Comparison of ENCODE assay signal across 23 mouse cellular contexts in the genomic region with DNA sequence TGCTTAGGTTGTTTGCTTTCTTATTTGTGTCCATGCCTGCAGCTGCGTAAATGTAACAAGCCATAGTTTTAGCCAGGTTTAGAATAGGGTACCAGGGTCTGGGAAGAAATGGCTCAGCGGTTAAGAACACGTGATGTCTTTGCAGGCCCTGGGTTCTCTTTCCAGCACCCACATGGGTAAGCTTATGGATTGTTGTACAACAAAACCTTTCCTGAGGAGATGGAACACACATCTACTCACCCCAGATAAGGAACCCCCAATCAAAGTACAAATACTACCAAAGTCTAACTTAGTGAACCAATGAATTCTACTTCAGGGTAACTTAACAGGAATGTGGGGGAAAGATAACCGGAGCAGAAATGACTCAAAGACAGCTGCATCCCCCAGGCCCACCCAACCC. TPM values are rescaled to one million over a fixed set of nuclear protein-coding genes. Genes with fewer than 3 reads are reported as not detected.
DNase-seq lines count a peak whose midpoint lies in the region; ATAC-seq and TF ChIP-seq lines count a peak whose summit lies in the region.
"Had no signal": no experiment of that assay in that cellular context is flagged by ENCODE, and none has a peak within 500 bp of the region (broad histone marks: within the 10 kb centered on the region; RNA-seq: fewer than 3 reads in every experiment).

No protein-coding gene starts in this region.

- TF ChIP-seq RAD21 in MEL (IDR thresholded peaks at IDR 0.05; ENCODE audit: low read depth, low read length): no peak

- TF ChIP-seq POLR2A in MEL (IDR thresholded peaks at IDR 0.05; ENCODE audit: control insufficient read depth in 1 of 2, insufficient read depth in 1 of 2, low read depth in 1 of 2, low read length in 2 of 2, poor library complexity in 1 of 2): no peak

- DNase-seq in liver: no peak
- no peak for DNase-seq in liver, embryonic 13.5 days
- DNase-seq in liver, embryonic 11.5 days (ENCODE audit: low spot score): no peak
- peak; percentile 66 for DNase-seq in MEL (ENCODE audit: low read depth, low spot score)
- peak; percentile 46 for DNase-seq in MEL-GATA-1-ER (ENCODE audit: extremely low read depth, low read depth)
- DNase-seq in frontal cortex, postnatal 14 days (ENCODE audit: low spot score in 2 of 2): no peak
- no peak for DNase-seq in left cerebral cortex, adult 2 months (ENCODE audit: extremely low spot score in 1 of 2, low spot score in 2 of 2)
- DNase-seq: adrenal gland, adult 2 months; adrenal gland, adult 8-10 months; adrenal gland, postnatal 10 days; adrenal gland, postnatal 25 days; adrenal gland, postnatal 36 days; B cell, adult 2 months; cerebellum, adult 11 months; cerebellum, adult 11-12 months; cerebellum, adult 18-20 months; cerebellum, adult 2 months had no signal

- H3K9me3 ChIP-seq in liver, embryonic 12.5 days (replicated peaks): no peaks in the 10 kb centered on the region
- no peaks in the 10 kb centered on the region for H3K9me3 ChIP-seq in liver, embryonic 13.5 days (replicated peaks)
- no peaks in the 10 kb centered on the region for H3K9me3 ChIP-seq in liver, embryonic 11.5 days (ENCODE audit: control insufficient read depth, low read length)
- H3K9me3 ChIP-seq in MEL (replicated peaks; ENCODE audit: insufficient read depth, low read length): no peaks in the 10 kb centered on the region
- H3K9me3 ChIP-seq: G1E had no signal

- H3K4me2 ChIP-seq in liver, embryonic 12.5 days: peak overlapping the region; percentile 46; the same call in 1 of the 2 replicates
- no peak overlapping the region; the same call in 1 of the 2 replicates for H3K4me2 ChIP-seq in liver, embryonic 13.5 days
- H3K4me2 ChIP-seq in liver, embryonic 11.5 days: no peak overlapping the region

- TF ChIP-seq CTCF in MEL (IDR thresholded peaks at IDR 0.05 in 2 of 3, conservative IDR thresholded peaks at IDR 0.05 in 1 of 3; ENCODE audit: control insufficient read depth in 1 of 3, insufficient read depth in 1 of 3, low read depth in 2 of 3, low read length in 3 of 3, poor library complexity in 1 of 3, severe bottlenecking in 1 of 3): no peak
- no peak for TF ChIP-seq CTCF in left cerebral cortex, adult 2 months (IDR thresholded peaks at IDR 0.05)

- peak; percentile 14 to 27; a peak in 3 of 4 replicates for TF ChIP-seq EP300 in MEL (IDR thresholded peaks at IDR 0.05; ENCODE audit: low read depth in 1 of 2, low read length in 2 of 2)

- H3K9ac ChIP-seq in liver, embryonic 12.5 days: no peak overlapping the region
- no peak overlapping the region; the same call in 1 of the 2 replicates for H3K9ac ChIP-seq in liver, embryonic 13.5 days
- no peak overlapping the region for H3K9ac ChIP-seq in liver, embryonic 11.5 days (ENCODE audit: low read depth, low read length)
- peak overlapping the region; percentile 56 for H3K9ac ChIP-seq in MEL (ENCODE audit: control insufficient read depth, low read depth, low read length, poor library complexity, severe bottlenecking)

- no peak for ATAC-seq in liver, embryonic 12.5 days
- 0 out of 2 replicates have a peak, but pooled peaks have one; percentile 20 for ATAC-seq in liver, embryonic 13.5 days (ENCODE audit: low read depth)
- no peak for ATAC-seq in liver, embryonic 11.5 days (replicated peaks; ENCODE audit: low FRiP score)
- ATAC-seq: activated CD4-positive, CD25-positive, alpha-beta regulatory T cell, adult 4 months; CD4-positive, CD25-positive, alpha-beta regulatory T cell, adult 4 months; Patski had no signal

- no peak overlapping the region for H3K27ac ChIP-seq in liver, embryonic 12.5 days
- no peak overlapping the region for H3K27ac ChIP-seq in liver, embryonic 13.5 days
- H3K27ac ChIP-seq in liver, embryonic 11.5 days (ENCODE audit: low read depth, low read length): no peak overlapping the region
- peak overlapping the region; percentile 99 for H3K27ac ChIP-seq in MEL (ENCODE audit: control insufficient read depth, low read depth, low read length)
- no peak overlapping the region for H3K27ac ChIP-seq in left cerebral cortex, adult 2 months

- no peaks in the 10 kb centered on the region; the same call in 1 of the 2 replicates for H3K79me2 ChIP-seq in MEL (ENCODE audit: control insufficient read depth, insufficient read depth, low read length, poor library complexity)

- 71% methylated on average over 4 of the region's 4 CpGs for WGBS in liver, embryonic 12.5 days (ENCODE audit: insufficient replicate concordance)
- 71% methylated on average over 4 of the region's 4 CpGs for WGBS in liver, embryonic 13.5 days (ENCODE audit: insufficient replicate concordance)
- 82% methylated on average over 4 of the region's 4 CpGs for whole genome bisulfite sequencing in liver, embryonic 11.5 days

- intact Hi-C loops in left cerebral cortex, adult 2 months (cut with DNase I): no loop called here

- H3K4me3 ChIP-seq in liver, embryonic 12.5 days: no peak overlapping the region
- no peak overlapping the region for H3K4me3 ChIP-seq in liver, embryonic 13.5 days (replicated peaks)
- no peak overlapping the region for H3K4me3 ChIP-seq in liver, embryonic 11.5 days (ENCODE audit: low read depth, low read length)
- H3K4me3 ChIP-seq in MEL (ENCODE audit: control insufficient read depth in 1 of 2, insufficient read depth in 1 of 2, low read depth in 2 of 2, low read length in 2 of 2): peak overlapping the region; percentile 54 to 62
- H3K4me3 ChIP-seq in left cerebral cortex, adult 2 months: no peak overlapping the region

- no peaks in the 10 kb centered on the region for H3K27me3 ChIP-seq in liver, embryonic 12.5 days (replicated peaks)
- no peaks in the 10 kb centered on the region for H3K27me3 ChIP-seq in liver, embryonic 13.5 days
- H3K27me3 ChIP-seq in liver, embryonic 11.5 days (replicated peaks; ENCODE audit: control insufficient read depth, insufficient read depth, low read length): no peaks in the 10 kb centered on the region; the same call in 1 of the 2 replicates
- no peaks in the 10 kb centered on the region for H3K27me3 ChIP-seq in MEL (ENCODE audit: control insufficient read depth in 1 of 2, insufficient read depth in 2 of 2, low read length in 2 of 2)
- H3K27me3 ChIP-seq: CH12.LX, Patski had no signal

- 0 out of 2 replicates have a peak, but pooled peaks cover 2% of the 10 kb centered on the region for H3K36me3 ChIP-seq in liver, embryonic 12.5 days
- no peaks in the 10 kb centered on the region for H3K36me3 ChIP-seq in liver, embryonic 13.5 days
- 0 out of 2 replicates have a peak, but pooled peaks cover 2% of the 10 kb centered on the region for H3K36me3 ChIP-seq in liver, embryonic 11.5 days (ENCODE audit: control insufficient read depth, insufficient read depth, low read length)
- peaks cover 0 to 21% of the 10 kb centered on the region in 2 experiments; a peak in 2 of 4 replicates for H3K36me3 ChIP-seq in MEL (ENCODE audit: control insufficient read depth in 1 of 2, insufficient read depth in 2 of 2, low read length in 2 of 2)
- H3K36me3 ChIP-seq: G1E had no signal

- peaks cover 27% of the 10 kb centered on the region for H3K4me1 ChIP-seq in liver, embryonic 12.5 days
- H3K4me1 ChIP-seq in liver, embryonic 13.5 days (replicated peaks): peaks cover 32% of the 10 kb centered on the region
- H3K4me1 ChIP-seq in liver, embryonic 11.5 days (replicated peaks; ENCODE audit: control insufficient read depth, insufficient read depth, low read length): peaks cover 11% of the 10 kb centered on the region
- peaks cover 7 to 46% of the 10 kb centered on the region in 2 experiments for H3K4me1 ChIP-seq in MEL (ENCODE audit: control insufficient read depth in 1 of 2, insufficient read depth in 2 of 2, low read length in 2 of 2)

TF ChIP-seq in MEL, 35 proteins besides CTCF, POLR2A, EP300 and RAD21:
- peak; percentile 55; the same call in 1 of the 2 replicates for TF ChIP-seq MXI1 (IDR thresholded peaks at IDR 0.05; ENCODE audit: low read depth, low read length)
- TF ChIP-seq USF1 (IDR thresholded peaks at IDR 0.05; ENCODE audit: low read depth, low read length): peak; percentile 78
- peak; percentile 36; the same call in 1 of the 2 replicates for TF ChIP-seq ETS1 (IDR thresholded peaks at IDR 0.05; ENCODE audit: low read depth, low read length)
- TF ChIP-seq NRF1 (IDR thresholded peaks at IDR 0.05; ENCODE audit: insufficient read depth, low read depth, low read length, poor library complexity, severe bottlenecking): no peak
- peak; percentile 74 for TF ChIP-seq MAX (IDR thresholded peaks at IDR 0.05; ENCODE audit: low read length)
- TF ChIP-seq E2F4 (IDR thresholded peaks at IDR 0.05; ENCODE audit: borderline replicate concordance, low read depth, low read length): no peak
- TF ChIP-seq TCF12 (IDR thresholded peaks at IDR 0.05; ENCODE audit: low read depth, low read length): 0 out of 2 replicates have a peak, but pooled peaks have one; percentile 6
- 0 out of 2 replicates have a peak, but pooled peaks have one; percentile 1 for TF ChIP-seq SIN3A (IDR thresholded peaks at IDR 0.05; ENCODE audit: low read length)
- no peak for TF ChIP-seq ELF1 (IDR thresholded peaks at IDR 0.05; ENCODE audit: low read depth, low read length)
- TF ChIP-seq MAFK (IDR thresholded peaks at IDR 0.05; ENCODE audit: borderline replicate concordance, low read depth, low read length): no peak
- TF ChIP-seq TAL1 (IDR thresholded peaks at IDR 0.05; ENCODE audit: low read length): peak; percentile 39; the same call in 1 of the 2 replicates
- TF ChIP-seq GATA1 (IDR thresholded peaks at IDR 0.05; ENCODE audit: low read depth, low read length): peak; percentile 67

RNA-seq across cellular contexts. Expression of a gene that starts 36.9 kb away (rescaled TPM):
- 226 and 231 TPM in 2 replicates for polyA plus RNA-seq in liver, embryonic 12.5 days (2016; fragmentation: Nextera tagmentation; extraction: Ambion mirVana)
- polyA plus RNA-seq in liver, embryonic 13.5 days (2015; fragmentation: Nextera tagmentation; extraction: Ambion mirVana): 226 and 236 TPM in 2 replicates
- polyA plus RNA-seq in liver, embryonic 11.5 days (2014; fragmentation: Nextera tagmentation; extraction: Ambion mirVana): 230 and 249 TPM in 2 replicates
- 86.5 and 103 TPM in 2 replicates for total RNA-seq in MEL (2012; rRNA removed)
- 100 to 1,000 TPM in 1 of 2 experiments, 10 to 100 TPM in 1; 97.0 to 128 TPM for polyA plus RNA-seq in MEL (2012; ENCODE audit: insufficient read depth in 1 of 2, insufficient read length in 2 of 2, low read depth in 1 of 2, low replicate concordance in 2 of 2, missing spikeins in 1 of 2)
- 1 to 10 TPM; 1.7 to 1.9 TPM for total RNA-seq in left cerebral cortex, adult 2 months (2021)

Comparison
In these comparisons a context has a peak if more than half of its experiments do, and no peak if none do; other contexts are left out.
1. H3K4me3 ChIP-seq: peak in MEL (2 of 2); none in liver, embryonic 12.5 days (single experiment), liver, embryonic 13.5 days (single experiment), liver, embryonic 11.5 days (single experiment) and left cerebral cortex, adult 2 months (single experiment).
2. DNase-seq: peak in MEL (single experiment) and MEL-GATA-1-ER (single experiment); none in liver (single experiment), liver, embryonic 13.5 days (single experiment), liver, embryonic 11.5 days (single experiment), frontal cortex, postnatal 14 days (0 of 2) and left cerebral cortex, adult 2 months (0 of 2).